Mouse (Mus musculus) lung, embryonic 14.5 days (tissue): ENCODE data around the gene Zfp653. TPM values are rescaled to one million over a fixed set of nuclear protein-coding genes. Genes with fewer than 3 reads are reported as not detected.

Source experiments
- ATAC-seq: fragments of 200-750 bp; cut with Nextera tagmentation; 2 replicates; pipeline ENCODE4 v1.8.0; 2017; ENCODE audit warnings: mild to moderate bottlenecking, moderate TSS enrichment, moderate library complexity; ENCODE audit not compliant: insufficient read depth
- DNase-seq: peaks from one replicate; pipeline ENCODE4 v3.0.0-alpha.2; 2015
- H3K27ac ChIP-seq: fragments of 300-500 bp; sonication (generic); 2 replicates; pipeline ENCODE4 v1.5.1; 2014; ENCODE audit warnings: low read depth, mild to moderate bottlenecking, moderate library complexity
- H3K27me3 ChIP-seq: fragments of 300-500 bp; sonication (generic); 2 replicates; pipeline ENCODE4 v1.6.1; 2014; ENCODE audit warnings: low read length, control low read depth; ENCODE audit not compliant: insufficient read depth
- H3K36me3 ChIP-seq: fragments of 300-500 bp; sonication (generic); 2 replicates; pipeline ENCODE4 v1.6.1; 2014; ENCODE audit warnings: control low read depth; ENCODE audit not compliant: insufficient read depth
- H3K4me1 ChIP-seq: fragments of 300-500 bp; sonication (generic); 2 replicates; pipeline ENCODE4 v1.6.1; 2014; ENCODE audit warnings: antibody characterized with exemption, control low read depth; ENCODE audit not compliant: insufficient read depth
- H3K4me2 ChIP-seq: fragments of 300-500 bp; sonication (generic); 2 replicates; pipeline ENCODE4 v1.6.1; 2014; ENCODE audit warnings: mild to moderate bottlenecking
- H3K4me3 ChIP-seq: fragments of 300-500 bp; sonication (generic); 2 replicates; pipeline ENCODE4 v1.5.1; 2014; ENCODE audit warnings: low read depth, low read length
- H3K9ac ChIP-seq: fragments of 300-500 bp; sonication (generic); 2 replicates; pipeline ENCODE4 v1.6.1; 2014
- H3K9me3 ChIP-seq: fragments of 300-500 bp; sonication (generic); 2 replicates; pipeline ENCODE4 v1.6.1; 2016; ENCODE audit warnings: low read depth, low read length, control low read depth
- CTCF ChIP-seq: IDR thresholded peaks from 2 replicates; pipeline ENCODE4 v1.5.1; 2016; ENCODE audit warnings: antibody characterized with exemption, low read depth
- WGBS: fragments of 180-500 bp; shearing (Covaris S2); extraction: QIAGEN DNeasy Blood & Tissue Kit; methylation state at CpG from one replicate; pipeline ENCODE4 v1.1.7; 2014; 5-methylcytosine and 5-hydroxymethylcytosine counted together
- polyA plus RNA-seq: library from polyadenylated mRNA; unstranded; fragments of >200 nt; fragmentation: Nextera tagmentation; extraction: Ambion mirVana; gene quantifications from 2 replicates; pipeline ENCODE4 v1.2.1, GENCODE M21; 2014

Zfp653 gene
- polyA plus RNA-seq, 1 experiment from 2014 or later = 12.4 TPM

DNA sequence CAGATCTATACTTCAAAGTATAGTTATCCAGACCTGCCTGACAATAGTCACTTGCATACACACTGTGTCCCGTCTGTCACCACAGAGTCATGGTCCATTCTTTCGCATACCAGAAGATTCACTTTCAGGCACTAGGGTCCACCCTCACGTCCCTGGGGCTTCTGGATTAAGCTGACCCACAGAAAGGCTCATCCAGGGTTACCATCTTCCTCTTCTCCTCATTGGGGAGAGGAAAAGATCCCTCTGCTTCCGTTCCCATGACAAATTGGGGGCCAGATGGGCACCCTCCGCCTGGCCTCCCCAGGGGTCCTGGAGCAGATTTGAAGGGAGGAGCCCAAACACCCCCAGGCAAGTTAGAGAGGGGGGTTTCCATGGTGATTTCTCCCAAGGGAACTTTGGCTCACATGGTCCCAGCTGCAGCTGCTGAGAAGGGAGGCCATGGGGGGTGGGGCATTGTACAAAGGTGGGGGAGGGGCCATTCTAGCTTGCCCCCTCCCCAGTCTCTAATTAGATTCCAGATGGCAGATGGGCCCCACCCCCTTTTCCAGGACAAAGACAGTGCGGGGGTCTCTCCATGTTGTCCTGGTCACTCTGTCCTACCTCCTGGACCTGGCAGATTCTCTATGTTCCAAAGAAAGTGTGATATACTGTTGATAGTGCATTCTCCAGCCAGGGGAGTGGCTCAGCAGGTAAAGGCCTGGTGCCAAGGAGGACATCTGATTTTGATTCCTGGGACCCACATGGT, 35.7 kb downstream of the Zfp653 start:
- Histone ChIP-seq H3K4me1 (no peaks in the 10 kb centered on the region), H3K4me2 (no peak overlapping the region), H3K4me3 (no peak overlapping the region), H3K27ac (no peak overlapping the region), H3K9ac (no peak overlapping the region), H3K36me3 (no peaks in the 10 kb centered on the region), H3K27me3 (no peaks in the 10 kb centered on the region), H3K9me3 (no peaks in the 10 kb centered on the region)
- no peak for DNase-seq
- WGBS = 57% methylated on average over 6 of the region's 6 CpGs
- ATAC-seq = no peak
- no peak for TF ChIP-seq CTCF

DNA sequence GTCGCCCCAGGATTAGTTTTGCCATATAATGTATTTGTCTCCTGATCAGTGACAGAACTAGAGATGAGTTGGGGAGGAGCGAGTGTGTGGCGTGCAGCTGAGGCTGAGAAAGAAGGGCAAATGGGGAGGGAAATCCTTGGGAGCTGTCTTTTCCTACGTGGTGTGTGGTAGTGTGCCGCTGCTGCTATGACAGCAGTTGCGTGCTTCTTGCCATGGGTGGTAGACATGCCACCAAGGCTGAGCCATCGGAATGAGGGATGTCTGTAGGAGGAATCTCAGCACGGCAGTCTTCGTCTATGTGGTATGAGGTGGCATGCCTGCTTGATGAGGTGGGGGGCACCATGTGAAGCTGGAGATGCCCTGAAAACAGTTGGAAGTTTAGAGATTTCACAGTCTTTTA, 40.8 kb downstream of the Zfp653 start:
- no peaks in the 10 kb centered on the region for H3K9me3 ChIP-seq

DNA sequence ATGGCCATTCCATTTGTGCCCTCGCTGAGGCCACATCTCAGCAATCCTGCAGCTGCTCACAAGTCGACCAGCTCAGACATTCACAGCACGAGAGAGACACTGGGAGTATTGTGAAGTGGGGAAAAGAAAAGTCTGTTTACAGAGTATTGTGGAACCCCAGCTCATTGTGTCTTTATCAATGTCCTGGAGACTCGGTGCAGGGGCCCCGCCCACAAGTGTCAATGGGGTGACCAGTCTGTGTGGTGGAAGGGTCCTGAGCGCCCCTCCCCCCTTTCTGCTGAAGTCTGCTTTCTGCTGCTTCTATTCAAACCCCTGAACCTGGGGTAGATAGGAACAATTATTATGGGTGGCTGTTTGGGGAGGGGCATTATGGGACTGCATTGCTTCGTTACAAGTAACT, 42.7 kb downstream of the Zfp653 start:
- Histone ChIP-seq H3K27me3 (no peaks in the 10 kb centered on the region), H3K9ac (no peak overlapping the region), H3K9me3 (no peaks in the 10 kb centered on the region), H3K4me1 (no peaks in the 10 kb centered on the region), H3K36me3 (no peaks in the 10 kb centered on the region), H3K4me3 (no peak overlapping the region), H3K4me2 (no peak overlapping the region), H3K27ac (no peak overlapping the region)
- no peak for ATAC-seq
- WGBS = 41% methylated on average over 7 of the region's 7 CpGs
- no peak for TF ChIP-seq CTCF
- DNase-seq = no peak

More for the DNA sequence above, 40.8 kb downstream of the Zfp653 start:
- Histone ChIP-seq H3K27me3 (no peaks in the 10 kb centered on the region), H3K4me1 (no peaks in the 10 kb centered on the region), H3K9ac (no peak overlapping the region), H3K4me2 (no peak overlapping the region), H3K36me3 (no peaks in the 10 kb centered on the region), H3K27ac (no peak overlapping the region), H3K4me3 (no peak overlapping the region)
- 86% methylated on average over 9 of the region's 9 CpGs for WGBS
- ATAC-seq = no peak
- TF ChIP-seq CTCF = no peak
- DNase-seq = no peak

DNA sequence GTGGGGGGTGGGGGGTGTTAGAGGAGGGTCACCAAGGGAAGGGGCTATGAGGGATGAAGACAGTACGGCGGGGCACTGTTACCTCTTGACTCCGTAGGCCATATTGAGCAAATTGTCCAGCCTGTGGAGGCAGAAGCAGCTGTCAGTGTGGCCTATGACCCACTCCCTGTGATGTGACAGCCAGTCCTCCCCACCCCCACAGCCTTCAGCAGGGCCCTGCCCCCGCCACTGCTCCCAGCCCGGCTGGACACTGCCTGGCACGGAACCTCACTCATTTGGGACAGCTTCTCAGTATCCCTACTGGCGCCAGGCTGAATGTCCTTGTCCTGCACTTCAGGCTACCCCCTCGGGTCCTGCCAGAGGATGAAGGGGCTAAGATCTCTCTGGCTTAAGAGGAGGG, 46.6 kb downstream of the Zfp653 start:
- no peak for TF ChIP-seq CTCF
- no peak overlapping the region for H3K4me3 ChIP-seq
- DNase-seq (no peak), ATAC-seq (no peak)
- H3K4me1 ChIP-seq = no peaks in the 10 kb centered on the region
- H3K36me3 ChIP-seq = no peaks in the 10 kb centered on the region
- WGBS = 36% methylated on average over 8 of the region's 8 CpGs
- H3K27me3 ChIP-seq = no peaks in the 10 kb centered on the region
- H3K27ac ChIP-seq = no peak overlapping the region
- no peak overlapping the region for H3K4me2 ChIP-seq
- no peak overlapping the region for H3K9ac ChIP-seq
- H3K9me3 ChIP-seq = no peaks in the 10 kb centered on the region

DNA sequence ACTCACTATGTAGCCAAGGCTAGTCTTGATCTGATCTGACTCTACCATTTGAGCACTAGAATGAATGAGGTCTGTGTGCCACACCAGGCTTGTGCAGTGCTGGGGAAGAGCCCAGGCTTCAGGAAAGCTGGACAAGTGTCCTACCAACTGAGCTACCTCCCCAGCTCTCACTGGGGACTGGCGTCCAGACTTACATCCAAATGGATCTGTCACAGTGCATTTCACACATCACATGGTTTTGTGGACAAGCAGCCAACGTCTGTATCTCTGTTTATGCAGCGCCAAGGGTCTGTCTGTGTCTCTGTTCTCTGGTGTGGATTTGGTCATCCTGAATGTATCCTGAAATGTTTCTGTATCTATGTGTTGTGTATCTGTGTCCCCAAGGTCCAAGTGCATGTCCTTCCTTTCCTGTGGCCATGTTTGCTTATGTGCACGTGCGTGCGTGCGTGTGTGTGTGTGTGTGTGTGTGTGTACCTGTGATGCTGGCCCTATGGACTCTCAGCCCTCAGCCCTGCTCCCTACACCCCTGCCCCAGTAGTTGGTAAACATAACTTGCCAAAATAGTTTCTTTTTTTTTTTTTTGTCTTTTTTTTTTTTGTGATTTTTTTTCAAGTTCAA, 53.9 kb downstream of the Zfp653 start:
- no peak for ATAC-seq
- WGBS = 65% methylated on average over 7 of the region's 7 CpGs
- Histone ChIP-seq H3K27me3 (no peaks in the 10 kb centered on the region), H3K36me3 (peaks cover 25% of the 10 kb centered on the region), H3K27ac (no peak overlapping the region), H3K4me1 (no peaks in the 10 kb centered on the region), H3K4me3 (no peak overlapping the region), H3K9ac (no peak overlapping the region), H3K4me2 (no peak overlapping the region), H3K9me3 (no peaks in the 10 kb centered on the region)
- DNase-seq = no peak
- TF ChIP-seq CTCF = no peak

DNA sequence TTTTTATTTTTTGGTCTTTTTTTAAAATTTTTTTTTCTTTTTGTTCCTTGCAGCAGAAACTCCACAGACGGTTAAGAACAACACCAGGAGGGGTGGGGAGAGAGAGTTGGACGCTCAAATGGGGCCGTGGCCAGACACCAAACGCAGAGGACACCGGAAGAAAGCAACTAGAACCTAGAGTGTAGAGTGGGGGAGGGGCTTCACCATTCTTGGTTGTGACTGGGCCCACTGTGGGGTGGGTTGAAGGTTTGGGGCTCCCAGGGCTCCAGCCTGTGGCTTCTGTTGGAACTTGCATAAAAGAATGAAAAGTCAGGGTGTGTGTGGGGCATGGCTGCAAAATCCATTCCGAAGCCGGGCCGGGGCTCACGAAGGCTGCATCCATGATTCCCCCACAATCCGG, 54.9 kb downstream of the Zfp653 start:
- TF ChIP-seq CTCF = no peak
- Histone ChIP-seq H3K36me3 (peaks cover 36% of the 10 kb centered on the region), H3K9me3 (no peaks in the 10 kb centered on the region), H3K4me1 (no peaks in the 10 kb centered on the region), H3K4me3 (no peak overlapping the region), H3K27ac (no peak overlapping the region), H3K4me2 (no peak overlapping the region), H3K27me3 (no peaks in the 10 kb centered on the region), H3K9ac (no peak overlapping the region)
- DNase-seq (no peak), ATAC-seq (no peak)
- WGBS = 65% methylated on average over 10 of the region's 10 CpGs

DNA sequence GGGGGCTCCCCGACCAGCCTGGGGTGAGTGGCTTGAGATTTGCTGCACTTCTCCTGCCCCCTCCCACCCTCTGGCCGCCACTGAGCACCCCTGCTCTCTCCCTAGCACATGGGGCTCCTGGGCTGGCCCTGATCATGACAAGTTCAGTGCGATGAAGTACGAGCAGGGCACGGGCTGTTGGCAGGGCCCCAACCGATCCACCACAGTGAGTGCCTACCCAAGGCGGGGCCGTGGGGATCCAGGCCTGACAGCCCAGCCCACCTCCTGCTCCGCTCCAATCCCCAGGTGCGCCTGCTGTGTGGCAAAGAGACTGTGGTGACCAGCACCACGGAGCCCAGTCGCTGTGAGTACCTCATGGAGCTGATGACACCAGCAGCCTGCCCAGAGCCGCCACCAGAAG, 58.4 kb downstream of the Zfp653 start:
- no peak for DNase-seq
- Histone ChIP-seq H3K27me3 (no peaks in the 10 kb centered on the region), H3K27ac (no peak overlapping the region), H3K9me3 (no peaks in the 10 kb centered on the region), H3K4me2 (no peak overlapping the region), H3K4me1 (no peaks in the 10 kb centered on the region), H3K4me3 (no peak overlapping the region), H3K36me3 (peaks cover 71% of the 10 kb centered on the region), H3K9ac (no peak overlapping the region)
- WGBS = 88% methylated on average over 13 of the region's 13 CpGs
- no peak for ATAC-seq
- TF ChIP-seq CTCF = no peak
